Mouse (Mus musculus) kidney, adult 2 months (tissue): Measurements from ENCODE around the gene Tlcd2. TPM values are rescaled to one million over a fixed set of nuclear protein-coding genes. Genes with fewer than 3 reads are reported as not detected.

Experiments
- DNase-seq: peaks from one replicate; pipeline ENCODE4 v3.0.0; 2021
- H3K27ac ChIP-seq: fragments of 200-500 bp; 2 replicates; pipeline ENCODE4 v1.5.1; 2012; ENCODE audit warnings: low read depth, low read length, control low read depth, inconsistent platforms; ENCODE audit not compliant: insufficient read depth
- H3K27me3 ChIP-seq: fragments of 200-500 bp; replicated peaks from 2 replicates; pipeline ENCODE4 v1.6.1; 2012; ENCODE audit warnings: mild to moderate bottlenecking, moderate library complexity, low read length, inconsistent platforms; ENCODE audit not compliant: control insufficient read depth, insufficient read depth
- H3K36me3 ChIP-seq: fragments of 200-500 bp; 2 replicates; pipeline ENCODE4 v1.6.1; 2012; ENCODE audit warnings: mild to moderate bottlenecking, moderate library complexity, low read length, inconsistent platforms; ENCODE audit not compliant: control insufficient read depth, insufficient read depth
- H3K4me1 ChIP-seq: fragments of 200-500 bp; 2 replicates; pipeline ENCODE4 v1.6.1; 2011; ENCODE audit warnings: low read length; ENCODE audit not compliant: control insufficient read depth, insufficient read depth
- H3K4me3 ChIP-seq: fragments of 200-500 bp; 2 replicates; pipeline ENCODE4 v1.5.1; 2011; ENCODE audit warnings: mild to moderate bottlenecking, low read depth, low read length, control low read depth; ENCODE audit not compliant: insufficient read depth
- CTCF ChIP-seq: fragments of 200-500 bp; conservative IDR thresholded peaks from 2 replicates; pipeline ENCODE4 v1.5.1; 2011; ENCODE audit warnings: low read depth, mild to moderate bottlenecking, control low read depth, low read length, moderate library complexity, mixed read lengths; ENCODE audit not compliant: insufficient read depth, insufficient read length
- POLR2A ChIP-seq: fragments of 200-500 bp; IDR thresholded peaks from one replicate; pipeline ENCODE4 v1.6.1; 2011; ENCODE audit warnings: low read depth, low read length, control low read depth
- WGBS: fragments of 180-500 bp; shearing (Covaris S2); methylation state at CpG from one replicate; pipeline ENCODE4 v1.1.7; 2018; 5-methylcytosine and 5-hydroxymethylcytosine counted together
- polyA plus RNA-seq: library from polyadenylated mRNA; depleted of rRNA; stranded (reverse); fragments of >200 nt; gene quantifications from 2 replicates; pipeline ENCODE4 v1.2.3, GENCODE M21; 2012; rRNA removed

Tlcd2 gene
- polyA plus RNA-seq, 1 experiment: 14.6 TPM

DNA sequence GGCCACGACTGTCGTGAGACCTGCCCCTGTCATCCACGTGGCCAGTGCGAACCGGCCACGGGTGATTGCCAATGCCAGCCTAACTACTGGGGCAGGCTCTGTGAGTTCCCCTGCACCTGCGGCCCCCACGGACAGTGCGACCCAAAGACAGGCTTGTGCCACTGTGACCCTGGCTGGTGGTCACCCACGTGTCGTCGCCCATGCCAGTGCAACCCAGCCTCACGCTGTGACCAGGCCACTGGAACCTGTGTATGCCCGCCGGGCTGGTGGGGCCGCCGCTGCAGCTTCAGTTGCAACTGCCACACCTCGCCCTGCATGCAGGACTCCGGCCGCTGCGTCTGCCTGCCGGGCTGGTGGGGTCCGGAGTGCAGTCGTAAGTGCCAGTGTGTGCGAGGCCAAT is 53.7 kb downstream of the Tlcd2 start:
- Histone ChIP-seq H3K27me3 (no peaks in the 10 kb centered on the region), H3K36me3 (no peaks in the 10 kb centered on the region), H3K4me3 (no peak overlapping the region), H3K27ac (no peak overlapping the region), H3K4me1 (peaks cover 2% of the 10 kb centered on the region; the same call in 1 of the 2 replicates)
- TF ChIP-seq CTCF (no peak), POLR2A (no peak)
- 90% methylated on average over 25 of the region's 25 CpGs for WGBS
- no peak for DNase-seq

DNA sequence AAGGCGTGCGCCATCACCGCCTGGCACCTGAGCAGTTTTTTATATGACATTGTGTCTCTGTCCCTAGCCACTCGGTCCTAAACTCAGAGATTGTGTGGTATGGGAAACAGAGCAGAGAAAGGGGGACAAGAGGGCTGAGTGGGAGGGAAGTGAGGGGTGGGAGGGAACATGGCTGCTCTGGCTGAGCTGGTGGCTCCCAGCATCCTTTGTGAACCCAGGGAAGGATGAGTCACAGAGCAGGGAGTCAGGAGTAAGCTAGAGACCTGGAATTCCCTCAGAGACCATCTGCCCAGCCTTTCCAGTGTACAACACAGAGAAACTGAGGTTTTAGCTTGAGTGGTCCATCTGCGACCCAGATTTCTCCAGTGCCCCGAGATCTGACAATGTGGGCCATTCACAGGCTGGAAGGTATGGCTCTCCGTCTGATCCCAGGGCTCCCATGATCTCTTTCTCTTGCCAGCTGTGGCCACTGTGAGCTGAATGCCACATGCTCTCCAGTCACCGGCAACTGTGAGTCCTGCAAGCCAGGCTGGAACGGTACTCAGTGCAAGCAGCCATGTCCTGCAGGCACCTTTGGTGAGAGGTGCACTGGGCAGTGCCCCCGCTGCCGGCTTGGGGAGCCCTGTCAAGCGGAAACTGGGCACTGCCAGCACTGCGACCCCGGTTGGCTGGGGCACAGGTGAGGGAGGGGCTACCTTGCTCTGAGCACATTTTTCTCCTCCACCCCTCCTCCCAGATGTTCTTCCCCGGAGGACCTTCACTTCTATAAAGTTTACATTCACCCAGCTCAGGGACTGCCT is 58.5 kb downstream of the Tlcd2 start:
- no peak for DNase-seq
- Histone ChIP-seq H3K4me1 (no peaks in the 10 kb centered on the region), H3K27me3 (no peaks in the 10 kb centered on the region), H3K4me3 (no peak overlapping the region), H3K27ac (no peak overlapping the region), H3K36me3 (no peaks in the 10 kb centered on the region)
- TF ChIP-seq POLR2A: peak; percentile 2
- no peak for TF ChIP-seq CTCF
- 56% methylated on average over 15 of the region's 15 CpGs for WGBS

Other genes with a start within 250 kb of the Tlcd2 start
- 17.0 and 21.3 TPM in 2 replicates for gene Rpa1, start 113.4 kb upstream of the Tlcd2 start, polyA plus RNA-seq
- 7.1 and 7.2 TPM in 2 replicates for gene Smyd4, start 113.3 kb upstream of the Tlcd2 start, polyA plus RNA-seq
- gene Serpinf1, start 39.0 kb upstream of the Tlcd2 start, polyA plus RNA-seq: 17.2 and 29.9 TPM in 2 replicates
- 126 and 141 TPM in 2 replicates for gene Serpinf2, start 22.1 kb upstream of the Tlcd2 start, polyA plus RNA-seq
- 17.7 and 21.0 TPM in 2 replicates for gene Wdr81, start 7.0 kb upstream of the Tlcd2 start, polyA plus RNA-seq
- gene Prpf8, start 25.1 kb downstream of the Tlcd2 start, polyA plus RNA-seq: 88.0 and 92.7 TPM in 2 replicates
- 19.3 and 19.8 TPM in 2 replicates for gene Rilp, start 48.4 kb downstream of the Tlcd2 start, polyA plus RNA-seq
- 13.3 and 17.3 TPM in 2 replicates for gene Scarf1, start 51.8 kb downstream of the Tlcd2 start, polyA plus RNA-seq
- gene Slc43a2, start 70.0 kb downstream of the Tlcd2 start, polyA plus RNA-seq: 148 and 174 TPM in 2 replicates
- 43.8 and 60.3 TPM in 2 replicates for gene Pitpna, start 126.4 kb downstream of the Tlcd2 start, polyA plus RNA-seq
- 69.1 and 71.5 TPM in 2 replicates for gene Inpp5k, start 169.3 kb downstream of the Tlcd2 start, polyA plus RNA-seq
- 88.9 and 99.7 TPM in 2 replicates for gene Myo1c, start 188.8 kb downstream of the Tlcd2 start, polyA plus RNA-seq
- gene Crk, start 217.5 kb downstream of the Tlcd2 start, polyA plus RNA-seq: 48.4 and 62.4 TPM in 2 replicates